Mouse (Mus musculus) heart, adult 2 months (tissue): ENCODE data around the gene Akr1b10.
"Not testable (repeated sequence)": the region's sequence is repeated elsewhere in the genome, so short reads cannot be mapped to it uniquely, and the experiment has no call there.

ENCODE experiments used
- CTCF ChIP-seq: fragments of 200-600 bp; IDR thresholded peaks from 2 replicates; pipeline ENCODE4 v1.8.1; 2022; ENCODE audit warnings: antibody characterized with exemption, mild to moderate bottlenecking, moderate library complexity
- POLR2A ChIP-seq: fragments of 200-500 bp; IDR thresholded peaks from 2 replicates; pipeline ENCODE4 v1.6.1; 2011; ENCODE audit warnings: mild to moderate bottlenecking, low read depth, low read length, control low read depth; ENCODE audit not compliant: insufficient read depth

- not testable (repeated sequence) for TF ChIP-seq CTCF, POLR2A
Measured at GRCm38 (mm10) chr6:34375888-34376287, 8.1 kb upstream of the Akr1b10 start.
